Mouse (Mus musculus): ENCODE results near the gene Lmo4.

DNA sequence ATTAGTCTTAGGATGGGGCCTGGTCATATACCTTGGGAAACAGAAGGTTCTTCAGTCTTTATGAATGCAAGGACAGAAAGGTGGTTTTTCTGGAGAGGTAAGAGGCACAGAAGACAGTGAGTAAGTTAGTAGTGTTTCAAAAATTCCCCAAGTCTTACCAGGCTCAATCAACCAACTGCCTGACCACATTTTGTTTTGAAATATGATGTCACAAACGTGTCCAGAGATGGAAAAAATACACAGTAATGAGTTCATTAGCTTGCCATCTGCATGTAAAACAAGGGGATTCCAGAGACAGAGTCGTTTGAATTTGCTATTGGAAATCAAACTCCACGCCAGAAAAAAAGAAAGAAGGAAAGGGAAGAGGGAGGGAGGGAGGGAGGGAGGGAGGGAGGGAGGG, 26.1 kb downstream of the Lmo4 start:
- TF ChIP-seq CTCF (IDR thresholded peaks at IDR 0.05; ENCODE audit: control insufficient read depth, insufficient read depth, insufficient read length) (no peak), MAX (IDR thresholded peaks at IDR 0.05) (no peak), USF1 (IDR thresholded peaks at IDR 0.05; ENCODE audit: low read depth) (no peak), MYOD1 (IDR thresholded peaks at IDR 0.05; ENCODE audit: control insufficient read depth, insufficient read length, low read depth) (no peak), CEBPB (IDR thresholded peaks at IDR 0.05; ENCODE audit: low read depth) (no peak)
